Mouse (Mus musculus): ENCODE data around the gene Abr. TPM values are rescaled to one million over a fixed set of nuclear protein-coding genes. Genes with fewer than 3 reads are reported as not detected.

Abr gene
- polyA plus RNA-seq (2012; rRNA removed), result 266 and 292 TPM in 2 replicates

- H3K4me1 ChIP-seq (ENCODE audit: control insufficient read depth, insufficient read depth, low read length), result no peaks in the 10 kb centered on the region
- no peak within 1 kb of the TSS for H3K27ac ChIP-seq (ENCODE audit: insufficient read depth, low read length)
- TF ChIP-seq CTCF (IDR thresholded peaks at IDR 0.05; ENCODE audit: extremely low read depth, insufficient read depth, low read length) (no peak), POLR2A (IDR thresholded peaks at IDR 0.05; ENCODE audit: extremely low read depth, insufficient read depth, low read length) (no peak)
- H3K4me3 ChIP-seq (ENCODE audit: insufficient read depth, low read length), result peak within 1 kb of the TSS; percentile 37
Measured at GRCm38 (mm10) chr11:76622152-76622565, at the start of gene Abr. Gene Abr (minus strand): TSS chr11:76622314.

DNA sequence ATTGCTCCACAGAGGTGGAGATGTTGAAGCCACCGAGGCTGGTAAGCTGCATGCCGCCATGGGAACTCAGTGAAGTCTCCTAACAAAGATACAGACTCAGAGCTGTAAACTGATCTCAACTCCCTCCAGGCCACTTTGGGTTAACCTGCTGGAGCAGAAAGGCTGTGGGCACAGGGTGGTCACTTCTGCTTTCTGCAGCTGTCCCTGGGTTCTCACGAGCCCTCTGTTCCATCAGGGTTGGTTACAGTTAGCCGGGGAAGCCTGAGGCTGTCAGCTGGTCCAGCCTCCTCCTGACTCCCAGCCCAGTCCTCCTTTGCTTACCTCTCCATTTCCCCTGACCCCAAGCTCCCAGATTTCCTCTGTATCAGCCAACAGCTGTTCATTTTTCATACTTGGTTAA lies 45.7 kb upstream of the Abr start:
- TF ChIP-seq POLR2A (IDR thresholded peaks at IDR 0.05; ENCODE audit: extremely low read depth, insufficient read depth, low read length) (no peak), CTCF (IDR thresholded peaks at IDR 0.05; ENCODE audit: extremely low read depth, insufficient read depth, low read length) (no peak)
- Histone ChIP-seq H3K4me3 (ENCODE audit: insufficient read depth, low read length) (no peak overlapping the region), H3K27ac (ENCODE audit: insufficient read depth, low read length) (no peak overlapping the region), H3K4me1 (ENCODE audit: control insufficient read depth, insufficient read depth, low read length) (peaks cover 10% of the 10 kb centered on the region)

DNA sequence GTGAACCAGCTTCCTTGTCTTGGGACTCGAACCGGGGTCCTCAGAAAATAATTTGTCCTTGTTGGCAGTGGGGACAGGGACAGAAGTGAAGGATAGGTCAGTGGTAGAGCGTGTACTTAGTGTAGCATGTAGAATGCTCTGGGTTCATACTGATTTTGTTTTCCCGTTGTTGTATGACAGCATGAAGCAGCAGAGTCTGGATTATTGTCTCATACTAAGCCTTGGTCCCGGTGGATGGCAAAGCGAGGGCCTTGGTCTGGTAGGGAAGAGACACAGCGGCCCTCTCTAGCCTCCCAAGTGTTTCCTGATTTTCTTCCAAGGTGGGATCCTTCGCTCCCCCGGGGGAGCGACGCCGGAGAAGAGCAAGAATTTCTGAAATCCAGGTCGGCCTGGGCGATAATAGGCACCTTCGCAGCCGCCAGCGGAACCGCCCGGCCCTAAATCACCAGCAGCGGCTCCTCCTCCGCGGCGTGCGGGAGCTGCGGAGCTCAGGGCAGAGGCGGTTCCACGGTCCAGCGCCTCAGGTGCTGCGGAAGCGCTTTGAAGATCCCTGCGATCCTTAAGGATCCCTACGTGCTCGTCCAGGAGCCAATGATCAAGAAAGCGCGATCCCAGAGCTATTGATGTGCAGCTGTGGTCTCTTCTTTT lies 44.0 kb upstream of the Abr start:
- TF ChIP-seq POLR2A (IDR thresholded peaks at IDR 0.05; ENCODE audit: extremely low read depth, insufficient read depth, low read length) (no peak), CTCF (IDR thresholded peaks at IDR 0.05; ENCODE audit: extremely low read depth, insufficient read depth, low read length) (no peak)
- Histone ChIP-seq H3K4me1 (ENCODE audit: control insufficient read depth, insufficient read depth, low read length) (peaks cover 4% of the 10 kb centered on the region), H3K4me3 (ENCODE audit: insufficient read depth, low read length) (peak overlapping the region; percentile 35), H3K27ac (ENCODE audit: insufficient read depth, low read length) (no peak overlapping the region)

- H3K4me3 ChIP-seq (ENCODE audit: insufficient read depth, low read length), result no peak overlapping the region
- H3K27ac ChIP-seq (ENCODE audit: insufficient read depth, low read length), result no peak overlapping the region
- TF ChIP-seq POLR2A (IDR thresholded peaks at IDR 0.05; ENCODE audit: extremely low read depth, insufficient read depth, low read length) (no peak), CTCF (IDR thresholded peaks at IDR 0.05; ENCODE audit: extremely low read depth, insufficient read depth, low read length) (no peak)
- H3K4me1 ChIP-seq (ENCODE audit: control insufficient read depth, insufficient read depth, low read length), result peaks cover 4% of the 10 kb centered on the region
Measured at GRCm38 (mm10) chr11:76661790-76662468, 39.8 kb upstream of the Abr start.

DNA sequence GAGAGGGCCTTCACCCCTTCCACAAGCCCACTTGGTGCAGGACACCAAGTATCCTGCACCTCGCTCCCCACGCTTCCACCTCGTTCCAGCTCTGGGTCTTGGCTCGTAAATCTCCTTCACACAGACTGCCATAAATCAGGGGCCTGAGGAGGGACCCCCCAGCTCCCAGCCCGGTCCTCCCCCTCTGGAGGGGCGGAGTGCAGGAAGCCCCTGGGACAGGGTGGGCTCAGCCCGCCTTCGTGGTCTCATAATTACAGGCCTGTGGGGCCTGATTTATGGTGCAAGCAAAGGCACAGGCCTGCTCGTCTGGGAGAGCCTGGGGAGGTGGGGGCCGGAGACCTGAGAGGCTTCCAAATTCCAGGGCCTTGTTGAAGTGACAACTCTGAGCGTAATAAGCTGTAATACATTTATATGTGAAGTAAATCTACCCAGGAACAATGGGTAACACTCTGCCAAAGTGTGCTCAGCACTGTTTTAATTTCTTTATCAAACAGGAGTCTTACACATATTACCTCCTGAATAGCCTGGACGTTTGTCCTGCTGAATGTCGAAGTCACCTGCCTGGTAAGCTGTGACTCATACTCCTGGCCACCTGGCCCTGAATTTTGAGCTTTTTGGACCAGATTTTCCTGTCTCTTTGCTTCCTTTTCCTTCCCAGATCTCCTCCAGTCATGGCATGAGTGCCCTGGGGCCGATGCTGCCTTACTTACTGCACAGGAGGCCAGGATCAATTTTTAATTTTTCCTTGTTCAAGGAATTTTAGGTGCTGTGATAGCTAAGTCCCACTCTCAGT lies 37.2 kb upstream of the Abr start:
- H3K27ac ChIP-seq (ENCODE audit: insufficient read depth, low read length), result no peak overlapping the region
- no peaks in the 10 kb centered on the region; the same call in 1 of the 2 replicates for H3K4me1 ChIP-seq (ENCODE audit: control insufficient read depth, insufficient read depth, low read length)
- H3K4me3 ChIP-seq (ENCODE audit: insufficient read depth, low read length), result no peak overlapping the region
- TF ChIP-seq CTCF (IDR thresholded peaks at IDR 0.05; ENCODE audit: extremely low read depth, insufficient read depth, low read length), result no peak
- no peak for TF ChIP-seq POLR2A (IDR thresholded peaks at IDR 0.05; ENCODE audit: extremely low read depth, insufficient read depth, low read length)

DNA sequence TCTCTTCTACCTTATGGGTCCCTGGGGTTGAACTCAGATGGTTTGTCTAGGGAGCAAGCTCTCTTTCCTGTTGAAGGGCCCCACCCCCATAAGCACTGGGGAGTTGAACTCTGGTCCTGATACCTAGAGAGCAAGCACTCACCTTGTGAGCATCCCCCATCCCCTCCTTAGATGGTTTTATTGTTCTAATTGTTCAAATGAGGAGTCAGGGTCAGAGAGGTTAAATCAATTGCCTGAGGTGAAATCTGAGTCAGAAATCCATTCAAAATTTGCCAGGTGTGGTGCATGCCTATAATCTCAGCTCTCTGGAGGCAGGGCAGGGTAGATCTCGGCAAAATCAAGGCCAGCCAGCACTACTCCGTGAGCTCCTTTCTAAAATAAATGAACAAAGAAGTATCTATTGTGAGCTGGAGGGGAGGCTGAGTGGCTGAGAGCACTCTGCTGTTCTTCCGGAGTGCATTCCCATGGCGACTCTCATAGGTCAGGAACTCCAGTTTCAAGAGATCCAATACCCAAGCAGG lies 35.4 kb upstream of the Abr start:
- Histone ChIP-seq H3K27ac (ENCODE audit: insufficient read depth, low read length) (no peak overlapping the region), H3K4me1 (ENCODE audit: control insufficient read depth, insufficient read depth, low read length) (no peaks in the 10 kb centered on the region; the same call in 1 of the 2 replicates), H3K4me3 (ENCODE audit: insufficient read depth, low read length) (no peak overlapping the region)
- TF ChIP-seq POLR2A (IDR thresholded peaks at IDR 0.05; ENCODE audit: extremely low read depth, insufficient read depth, low read length), result no peak

DNA sequence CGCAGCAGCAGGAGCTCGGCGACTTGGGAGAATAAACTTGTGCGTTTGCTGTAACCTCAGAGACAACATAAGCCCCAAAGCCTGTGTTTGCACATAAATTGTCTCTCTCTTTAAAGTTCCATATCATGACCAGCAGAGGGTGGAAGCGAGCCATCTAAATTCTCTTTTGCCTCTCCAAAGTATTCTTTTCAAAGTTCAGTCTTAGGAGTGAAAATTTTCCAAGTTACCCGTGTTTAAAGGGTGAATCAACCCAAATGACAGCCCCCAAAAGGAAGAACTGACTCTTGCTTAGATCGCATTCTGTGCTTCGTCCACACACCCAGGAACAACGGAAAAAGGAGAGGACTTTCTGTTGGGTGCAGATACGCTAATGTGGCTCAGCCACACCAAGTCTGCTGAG lies 33.0 kb upstream of the Abr start:
- TF ChIP-seq POLR2A (IDR thresholded peaks at IDR 0.05; ENCODE audit: extremely low read depth, insufficient read depth, low read length) (no peak), CTCF (IDR thresholded peaks at IDR 0.05; ENCODE audit: extremely low read depth, insufficient read depth, low read length) (peak; percentile 24; the same call in 1 of the 2 replicates)
- Histone ChIP-seq H3K4me3 (ENCODE audit: insufficient read depth, low read length) (no peak overlapping the region), H3K27ac (ENCODE audit: insufficient read depth, low read length) (no peak overlapping the region), H3K4me1 (ENCODE audit: control insufficient read depth, insufficient read depth, low read length) (no peaks in the 10 kb centered on the region; the same call in 1 of the 2 replicates)

- TF ChIP-seq POLR2A (IDR thresholded peaks at IDR 0.05; ENCODE audit: extremely low read depth, insufficient read depth, low read length), result no peak
- no peak for TF ChIP-seq CTCF (IDR thresholded peaks at IDR 0.05; ENCODE audit: extremely low read depth, insufficient read depth, low read length)
- Histone ChIP-seq H3K27ac (ENCODE audit: insufficient read depth, low read length) (no peak overlapping the region), H3K4me1 (ENCODE audit: control insufficient read depth, insufficient read depth, low read length) (no peaks in the 10 kb centered on the region; the same call in 1 of the 2 replicates), H3K4me3 (ENCODE audit: insufficient read depth, low read length) (no peak overlapping the region)
Measured at GRCm38 (mm10) chr11:76652838-76653334, 30.8 kb upstream of the Abr start.

- H3K27ac ChIP-seq (ENCODE audit: insufficient read depth, low read length), result no peak overlapping the region
- TF ChIP-seq CTCF (IDR thresholded peaks at IDR 0.05; ENCODE audit: extremely low read depth, insufficient read depth, low read length) (no peak), POLR2A (IDR thresholded peaks at IDR 0.05; ENCODE audit: extremely low read depth, insufficient read depth, low read length) (no peak)
- peaks cover 2% of the 10 kb centered on the region for H3K4me1 ChIP-seq (ENCODE audit: control insufficient read depth, insufficient read depth, low read length)
- H3K4me3 ChIP-seq (ENCODE audit: insufficient read depth, low read length), result no peak overlapping the region
Measured at GRCm38 (mm10) chr11:76650862-76651560, 28.9 kb upstream of the Abr start.

Data from cortical plate, adult 2 months (tissue).